Mouse (Mus musculus): Measurements from ENCODE around the gene Actr1b. TPM values are rescaled to one million over a fixed set of nuclear protein-coding genes. Genes with fewer than 3 reads are reported as not detected.
A peak's percentile ranks its signal among the peaks of the same experiment; 100 is the strongest.

Actr1b gene
- total RNA-seq (2022): 100 to 1,000 TPM; 246 to 261 (median 255) TPM

GRCm38 (mm10) chr1:36714311-36714710 is at the start of gene Actr1b:
Actr1b (minus strand) TSS chr1:36714422.
- DNase-seq (ENCODE audit: low spot score in 2 of 2): no peak

- no peak for DNase-seq (ENCODE audit: low spot score in 2 of 2)
Observed at GRCm38 (mm10) chr1:36761568-36761967, 47.3 kb upstream of the Actr1b start, which contains the start of gene Zap70. Zap70 (plus strand) TSS chr1:36761798.

GRCm38 (mm10) chr1:36761061-36761460 is 46.8 kb upstream of the Actr1b start:
- no peak for DNase-seq (ENCODE audit: low spot score in 2 of 2)

GRCm38 (mm10) chr1:36760401-36760800 is 46.2 kb upstream of the Actr1b start:
- DNase-seq (ENCODE audit: low spot score in 2 of 2): no peak

GRCm38 (mm10) chr1:36759076-36759475 is 44.9 kb upstream of the Actr1b start:
- DNase-seq (ENCODE audit: low spot score in 2 of 2): no peak

- DNase-seq (ENCODE audit: low spot score in 2 of 2): no peak
Observed at GRCm38 (mm10) chr1:36758553-36758952, 44.3 kb upstream of the Actr1b start.

GRCm38 (mm10) chr1:36753932-36754675 is 39.9 kb upstream of the Actr1b start:
- DNase-seq (ENCODE audit: low spot score in 2 of 2): no peak

GRCm38 (mm10) chr1:36746452-36746851 is 32.2 kb upstream of the Actr1b start:
- DNase-seq (ENCODE audit: low spot score in 2 of 2): no peak

GRCm38 (mm10) chr1:36745661-36746060 is 31.4 kb upstream of the Actr1b start:
- no peak for DNase-seq (ENCODE audit: low spot score in 2 of 2)

- DNase-seq (ENCODE audit: low spot score in 2 of 2): peak; percentile 75 to 80
Observed at GRCm38 (mm10) chr1:36744268-36744944, 30.2 kb upstream of the Actr1b start.

- no peak for DNase-seq (ENCODE audit: low spot score in 2 of 2)
Observed at GRCm38 (mm10) chr1:36743046-36743445, 28.8 kb upstream of the Actr1b start.

GRCm38 (mm10) chr1:36739231-36739630 is 25.0 kb upstream of the Actr1b start:
- no peak for DNase-seq (ENCODE audit: low spot score in 2 of 2)

- peak; percentile 73 to 92 for DNase-seq (ENCODE audit: low spot score in 2 of 2)
Observed at GRCm38 (mm10) chr1:36737300-36737699, 23.1 kb upstream of the Actr1b start.

GRCm38 (mm10) chr1:36724057-36724431 is 9.8 kb upstream of the Actr1b start:
- no peak for DNase-seq (ENCODE audit: low spot score in 2 of 2)

- DNase-seq (ENCODE audit: low spot score in 2 of 2): no peak
Observed at GRCm38 (mm10) chr1:36723146-36724056, 9.2 kb upstream of the Actr1b start.

GRCm38 (mm10) chr1:36718786-36719185 is 4.6 kb upstream of the Actr1b start:
- DNase-seq (ENCODE audit: low spot score in 2 of 2): no peak

GRCm38 (mm10) chr1:36711104-36711503 is 3.1 kb downstream of the Actr1b start:
- no peak for DNase-seq (ENCODE audit: low spot score in 2 of 2)

GRCm38 (mm10) chr1:36709854-36710280 is 4.4 kb downstream of the Actr1b start, which contains the start of gene 4933424G06Rik:
4933424G06Rik (plus strand) TSS chr1:36710149.
- DNase-seq (ENCODE audit: low spot score in 2 of 2): peak; percentile 97 to 98

GRCm38 (mm10) chr1:36709055-36709853 is 5.0 kb downstream of the Actr1b start:
- DNase-seq (ENCODE audit: low spot score in 2 of 2): no peak

- no peak for DNase-seq (ENCODE audit: low spot score in 2 of 2)
Observed at GRCm38 (mm10) chr1:36708626-36709025, 5.6 kb downstream of the Actr1b start.

- DNase-seq (ENCODE audit: low spot score in 2 of 2): no peak
Observed at GRCm38 (mm10) chr1:36707797-36708196, 6.4 kb downstream of the Actr1b start.

All from layer of hippocampus, adult 8-10 months (tissue).